Mouse (Mus musculus) hindbrain, embryonic 16.5 days (tissue): Measurements from ENCODE around the gene 1700025B11Rik. TPM values are rescaled to one million over a fixed set of nuclear protein-coding genes. Genes with fewer than 3 reads are reported as not detected.
A peak's percentile ranks its signal among the peaks of the same experiment; 100 is the strongest.

Experiments used
- ATAC-seq: fragments of 200-750 bp; cut with Nextera tagmentation; 2 replicates; pipeline ENCODE4 v1.8.0; 2017; ENCODE audit warnings: moderate TSS enrichment, moderate library complexity
- H3K27ac ChIP-seq: fragments of 300-500 bp; sonication (generic); 2 replicates; pipeline ENCODE4 v1.5.1; 2014; ENCODE audit warnings: low read depth, mild to moderate bottlenecking, control low read depth, low read length, moderate library complexity
- H3K27me3 ChIP-seq: fragments of 300-500 bp; sonication (generic); replicated peaks from 2 replicates; pipeline ENCODE4 v1.6.1; 2014; ENCODE audit warnings: low read length; ENCODE audit not compliant: control insufficient read depth, insufficient read depth
- H3K36me3 ChIP-seq: fragments of 300-500 bp; sonication (generic); 2 replicates; pipeline ENCODE4 v1.6.1; 2014; ENCODE audit warnings: mild to moderate bottlenecking, low read length, moderate library complexity, mixed read lengths; ENCODE audit not compliant: control insufficient read depth, insufficient read depth
- H3K4me1 ChIP-seq: fragments of 300-500 bp; sonication (generic); 2 replicates; pipeline ENCODE4 v1.6.1; 2014; ENCODE audit warnings: low read depth, low read length; ENCODE audit not compliant: control insufficient read depth, insufficient read depth
- H3K4me2 ChIP-seq: fragments of 300-500 bp; sonication (generic); 2 replicates; pipeline ENCODE4 v1.6.1; 2014; ENCODE audit warnings: mild to moderate bottlenecking, low read length, control low read depth, moderate library complexity
- H3K4me3 ChIP-seq: fragments of 300-500 bp; sonication (generic); 2 replicates; pipeline ENCODE4 v1.5.1; 2014; ENCODE audit warnings: mild to moderate bottlenecking, low read length, control low read depth, moderate library complexity
- H3K9ac ChIP-seq: fragments of 300-500 bp; sonication (generic); 2 replicates; pipeline ENCODE4 v1.6.1; 2014; ENCODE audit warnings: low read depth, mild to moderate bottlenecking, control low read depth, low read length, moderate library complexity
- H3K9me3 ChIP-seq: fragments of 300-500 bp; sonication (generic); 2 replicates; pipeline ENCODE4 v1.6.1; 2014; ENCODE audit warnings: mild to moderate bottlenecking, low read length, moderate library complexity; ENCODE audit not compliant: control insufficient read depth
- WGBS: fragments of 180-500 bp; shearing (Covaris S2); extraction: QIAGEN DNeasy Blood & Tissue Kit; methylation state at CpG from one replicate; pipeline ENCODE4 v1.1.7; 2014; 5-methylcytosine and 5-hydroxymethylcytosine counted together
- polyA plus RNA-seq: library from polyadenylated mRNA; unstranded; fragments of >200 nt; fragmentation: Nextera tagmentation; extraction: Ambion mirVana; gene quantifications from 2 replicates; pipeline ENCODE4 v1.2.1, GENCODE M21; 2015

1700025B11Rik gene
- not detected in 2 replicates for polyA plus RNA-seq

- Histone ChIP-seq H3K9me3 (no peaks in the 10 kb centered on the region), H3K4me2 (no peak within 1 kb of the TSS)
- ATAC-seq: no peak
Observed at GRCm38 (mm10) chr15:77561792-77562191, at the start of gene 1700025B11Rik. Gene 1700025B11Rik (minus strand): TSS chr15:77561892.

GRCm38 (mm10) chr15:77606069-77606468 is 44.4 kb upstream of the 1700025B11Rik start:
- 97% methylated on average over 3 of the region's 3 CpGs for WGBS
- H3K27me3 ChIP-seq: no peaks in the 10 kb centered on the region
- ATAC-seq: no peak

More at GRCm38 (mm10) chr15:77561792-77562191, at the start of gene 1700025B11Rik:
- Histone ChIP-seq H3K27ac (no peak within 1 kb of the TSS), H3K9ac (no peak within 1 kb of the TSS), H3K27me3 (no peaks in the 10 kb centered on the region), H3K4me1 (no peaks in the 10 kb centered on the region), H3K4me3 (no peak within 1 kb of the TSS), H3K36me3 (no peaks in the 10 kb centered on the region)

GRCm38 (mm10) chr15:77598958-77599357 is 37.3 kb upstream of the 1700025B11Rik start, which contains the start of gene Gm36245:
Gene Gm36245 (plus strand): TSS chr15:77599258.
- Histone ChIP-seq H3K9me3 (no peaks in the 10 kb centered on the region), H3K27me3 (no peaks in the 10 kb centered on the region), H3K4me1 (no peaks in the 10 kb centered on the region), H3K4me2 (no peak within 1 kb of the TSS), H3K36me3 (no peaks in the 10 kb centered on the region), H3K9ac (no peak within 1 kb of the TSS), H3K4me3 (no peak within 1 kb of the TSS), H3K27ac (no peak within 1 kb of the TSS)
- WGBS: 82% methylated on average over 1 of the region's 1 CpGs
- no peak for ATAC-seq

More at GRCm38 (mm10) chr15:77606069-77606468, 44.4 kb upstream of the 1700025B11Rik start:
- H3K9ac ChIP-seq: no peak overlapping the region
- H3K4me1 ChIP-seq: no peaks in the 10 kb centered on the region
- no peaks in the 10 kb centered on the region for H3K9me3 ChIP-seq
- H3K36me3 ChIP-seq: no peaks in the 10 kb centered on the region
- no peak overlapping the region for H3K4me2 ChIP-seq
- H3K4me3 ChIP-seq: no peak overlapping the region
- no peak overlapping the region for H3K27ac ChIP-seq

GRCm38 (mm10) chr15:77598429-77598828 is 36.7 kb upstream of the 1700025B11Rik start:
- H3K4me2 ChIP-seq: no peak overlapping the region
- no peak overlapping the region for H3K4me3 ChIP-seq
- no peak for ATAC-seq
- no peaks in the 10 kb centered on the region for H3K36me3 ChIP-seq
- WGBS: 88% methylated on average over 3 of the region's 3 CpGs
- no peaks in the 10 kb centered on the region for H3K27me3 ChIP-seq
- no peak overlapping the region for H3K9ac ChIP-seq
- H3K4me1 ChIP-seq: no peaks in the 10 kb centered on the region
- no peaks in the 10 kb centered on the region for H3K9me3 ChIP-seq
- H3K27ac ChIP-seq: no peak overlapping the region

GRCm38 (mm10) chr15:77595961-77596360 is 34.3 kb upstream of the 1700025B11Rik start, which contains the start of gene Apol10b:
Gene Apol10b (minus strand): TSS chr15:77596125.
- WGBS: 71% methylated on average over 5 of the region's 5 CpGs

GRCm38 (mm10) chr15:77593557-77593956 is 31.9 kb upstream of the 1700025B11Rik start:
- ATAC-seq: no peak
- Histone ChIP-seq H3K9me3 (no peaks in the 10 kb centered on the region), H3K9ac (no peak overlapping the region), H3K4me3 (no peak overlapping the region), H3K27ac (no peak overlapping the region), H3K4me2 (no peak overlapping the region), H3K27me3 (no peaks in the 10 kb centered on the region), H3K36me3 (no peaks in the 10 kb centered on the region), H3K4me1 (no peaks in the 10 kb centered on the region)
- 82% methylated on average over 1 of the region's 1 CpGs for WGBS

More at GRCm38 (mm10) chr15:77595961-77596360, 34.3 kb upstream of the 1700025B11Rik start, which contains the start of gene Apol10b:
- H3K4me2 ChIP-seq: no peak within 1 kb of the TSS
- H3K9me3 ChIP-seq: no peaks in the 10 kb centered on the region
- H3K9ac ChIP-seq: no peak within 1 kb of the TSS
- ATAC-seq: no peak
- no peaks in the 10 kb centered on the region for H3K36me3 ChIP-seq
- H3K4me3 ChIP-seq: no peak within 1 kb of the TSS
- no peaks in the 10 kb centered on the region for H3K27me3 ChIP-seq
- H3K4me1 ChIP-seq: no peaks in the 10 kb centered on the region
- no peak within 1 kb of the TSS for H3K27ac ChIP-seq

GRCm38 (mm10) chr15:77590881-77591280 is 29.2 kb upstream of the 1700025B11Rik start:
- Histone ChIP-seq H3K4me2 (no peak overlapping the region), H3K4me3 (no peak overlapping the region), H3K36me3 (no peaks in the 10 kb centered on the region), H3K27ac (no peak overlapping the region), H3K27me3 (no peaks in the 10 kb centered on the region), H3K9me3 (no peaks in the 10 kb centered on the region), H3K9ac (no peak overlapping the region), H3K4me1 (no peaks in the 10 kb centered on the region)
- ATAC-seq: no peak
- WGBS: 86% methylated on average over 2 of the region's 2 CpGs

- Histone ChIP-seq H3K4me3 (no peak overlapping the region), H3K9ac (no peak overlapping the region), H3K4me1 (no peaks in the 10 kb centered on the region), H3K27me3 (no peaks in the 10 kb centered on the region), H3K4me2 (no peak overlapping the region), H3K36me3 (no peaks in the 10 kb centered on the region), H3K9me3 (no peaks in the 10 kb centered on the region), H3K27ac (no peak overlapping the region)
- ATAC-seq: no peak
Observed at GRCm38 (mm10) chr15:77588981-77589380, 27.3 kb upstream of the 1700025B11Rik start.

- no peak for ATAC-seq
Observed at GRCm38 (mm10) chr15:77587026-77587425, 25.3 kb upstream of the 1700025B11Rik start.

GRCm38 (mm10) chr15:77581681-77582080 is 20.0 kb upstream of the 1700025B11Rik start:
- no peak overlapping the region for H3K9ac ChIP-seq
- H3K4me1 ChIP-seq: no peaks in the 10 kb centered on the region
- no peak overlapping the region for H3K27ac ChIP-seq
- H3K36me3 ChIP-seq: no peaks in the 10 kb centered on the region
- no peak overlapping the region for H3K4me3 ChIP-seq
- peak; percentile 67 for ATAC-seq
- H3K27me3 ChIP-seq: no peaks in the 10 kb centered on the region
- WGBS: 16% methylated on average over 1 of the region's 1 CpGs
- H3K4me2 ChIP-seq: no peak overlapping the region
- H3K9me3 ChIP-seq: no peaks in the 10 kb centered on the region

More at GRCm38 (mm10) chr15:77587026-77587425, 25.3 kb upstream of the 1700025B11Rik start:
- no peak overlapping the region for H3K27ac ChIP-seq
- no peak overlapping the region for H3K9ac ChIP-seq
- H3K36me3 ChIP-seq: no peaks in the 10 kb centered on the region
- H3K4me1 ChIP-seq: no peaks in the 10 kb centered on the region
- H3K4me3 ChIP-seq: no peak overlapping the region
- H3K27me3 ChIP-seq: no peaks in the 10 kb centered on the region
- no peak overlapping the region for H3K4me2 ChIP-seq
- no peaks in the 10 kb centered on the region for H3K9me3 ChIP-seq
